Mouse (Mus musculus): ENCODE data around the gene Prep. TPM values are rescaled to one million over a fixed set of nuclear protein-coding genes. Genes with fewer than 3 reads are reported as not detected.
"Not testable (repeated sequence)": the region's sequence is repeated elsewhere in the genome, so short reads cannot be mapped to it uniquely, and the experiment has no call there.

Prep gene
- polyA plus RNA-seq, 1 experiment = 6.8 TPM

GRCm38 (mm10) chr10:45074543-45074942 is 7.5 kb downstream of the Prep start:
- WGBS = 89% methylated on average over 6 of the region's 6 CpGs
- DNase-seq (ENCODE audit: low read depth, low spot score) = no peak

- no peak for DNase-seq (ENCODE audit: low read depth, low spot score)
- WGBS = 77% methylated on average over 5 of the region's 5 CpGs
These were observed 8.6 kb downstream of the Prep start for GRCm38 (mm10) chr10:45075491-45076051.

DNA sequence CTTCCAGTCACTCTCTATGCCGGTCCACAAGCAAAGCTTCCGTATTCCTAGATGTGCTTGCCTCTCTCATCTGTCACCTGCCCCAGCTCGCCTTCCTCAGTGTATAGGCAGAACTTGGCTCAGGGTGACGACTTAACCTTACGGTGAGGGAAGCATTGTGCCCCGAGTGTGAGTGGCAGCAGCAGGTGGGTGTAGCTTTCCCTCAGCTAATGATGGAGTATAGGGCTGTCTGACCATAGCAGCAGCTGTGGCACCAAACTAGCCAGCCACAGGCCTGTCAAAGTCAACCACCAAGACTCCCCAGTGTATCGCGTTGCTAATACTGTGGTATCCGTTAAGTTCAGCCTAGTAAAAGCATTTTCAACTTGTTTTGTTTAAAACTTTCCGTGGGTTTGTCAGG is 9.6 kb downstream of the Prep start:
- 85% methylated on average over 10 of the region's 10 CpGs for WGBS
- DNase-seq (ENCODE audit: low read depth, low spot score) = no peak

- no peak for DNase-seq (ENCODE audit: low read depth, low spot score)
- WGBS = 85% methylated on average over 5 of the region's 5 CpGs
These were observed 10.3 kb downstream of the Prep start for GRCm38 (mm10) chr10:45077353-45077752.

DNA sequence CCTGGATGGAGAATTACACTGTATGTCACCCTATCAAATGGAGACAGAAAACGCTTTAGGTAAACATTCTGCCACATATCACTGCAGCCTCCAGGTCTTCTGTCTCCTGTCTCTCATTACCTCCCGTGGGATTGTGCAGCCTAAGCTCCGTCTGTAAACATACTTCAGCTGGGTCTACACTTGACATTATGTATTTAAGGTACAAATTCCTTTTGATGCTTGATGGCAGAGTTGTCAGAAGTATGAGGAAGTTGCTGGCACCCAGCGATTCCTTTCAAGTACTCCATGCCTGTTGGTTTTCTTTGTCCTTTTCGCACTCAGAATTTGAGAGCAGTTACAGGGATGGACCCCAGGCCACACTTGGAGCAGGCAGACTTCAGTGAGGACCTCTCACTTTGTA is 12.8 kb downstream of the Prep start:
- no peak for DNase-seq (ENCODE audit: low read depth, low spot score)
- WGBS = 54% methylated on average over 5 of the region's 5 CpGs

DNA sequence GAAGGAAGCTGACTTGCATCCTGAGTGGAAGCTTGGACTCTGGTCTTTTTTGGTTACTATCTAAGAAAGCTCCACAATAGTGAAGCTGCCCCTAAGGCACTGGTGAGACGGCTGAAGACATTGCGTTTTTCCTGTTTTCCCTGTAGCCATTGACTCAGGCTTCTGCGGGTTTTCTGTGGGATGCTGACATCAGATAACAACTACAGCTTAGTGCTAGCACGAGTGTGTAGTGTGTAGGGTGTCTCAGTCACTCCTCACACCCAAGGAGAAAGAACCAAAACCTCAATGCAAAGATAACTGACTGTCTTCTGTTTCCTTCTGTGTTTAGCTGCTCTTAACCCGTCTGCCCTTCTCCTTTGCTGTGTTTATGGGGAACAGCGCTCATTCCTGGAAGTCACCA is 13.5 kb downstream of the Prep start:
- no peak for DNase-seq (ENCODE audit: low read depth, low spot score)
- WGBS = 83% methylated on average over 6 of the region's 6 CpGs

- DNase-seq (ENCODE audit: low read depth, low spot score) = no peak
- 68% methylated on average over 2 of the region's 2 CpGs for WGBS
These were observed 15.7 kb downstream of the Prep start for GRCm38 (mm10) chr10:45082730-45083129.

DNA sequence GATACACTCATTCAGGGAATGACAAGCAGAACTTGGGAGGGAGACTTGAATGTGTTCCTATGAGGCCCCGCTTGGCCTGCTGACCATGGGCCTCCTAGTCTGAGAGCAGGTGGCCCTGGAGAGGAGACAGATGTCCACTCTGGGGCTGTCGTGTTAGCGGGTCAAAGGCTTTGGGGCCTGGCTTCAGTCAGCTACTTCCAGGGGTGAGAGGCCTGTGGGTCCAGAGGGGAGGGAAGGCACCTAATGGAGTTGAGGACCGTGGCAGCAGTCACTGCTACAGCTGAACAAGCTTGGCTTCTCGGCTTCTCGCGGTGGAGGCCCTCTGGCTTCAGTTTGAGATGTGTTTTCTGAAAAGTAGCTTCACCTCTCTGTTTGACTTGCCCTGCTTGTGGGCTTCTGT is 17.0 kb downstream of the Prep start:
- whole genome bisulfite sequencing = 83% methylated on average over 7 of the region's 7 CpGs
- DNase-seq (ENCODE audit: low read depth, low spot score) = not testable (repeated sequence)

DNA sequence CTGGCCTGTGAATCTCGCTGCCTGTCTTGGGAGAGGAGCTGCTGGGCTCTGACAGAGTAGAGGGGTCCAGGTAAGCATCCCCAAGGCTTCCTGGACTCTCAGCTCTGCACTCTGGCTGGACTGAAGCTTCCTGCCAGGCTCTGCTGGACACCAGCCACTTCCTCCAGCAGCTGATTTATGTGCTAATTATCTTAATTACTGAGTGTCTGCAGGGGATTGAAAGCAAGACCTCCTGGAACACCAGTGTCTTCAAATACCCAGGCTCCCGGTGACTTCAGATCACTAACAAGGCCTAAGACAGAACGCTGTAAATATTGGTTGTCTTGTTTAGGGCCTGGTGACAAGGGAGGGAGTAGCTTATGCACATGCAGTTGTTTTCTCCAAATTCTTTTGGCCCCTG is 17.5 kb downstream of the Prep start:
- DNase-seq (ENCODE audit: low read depth, low spot score) = no peak
- WGBS = 68% methylated on average over 3 of the region's 3 CpGs

DNA sequence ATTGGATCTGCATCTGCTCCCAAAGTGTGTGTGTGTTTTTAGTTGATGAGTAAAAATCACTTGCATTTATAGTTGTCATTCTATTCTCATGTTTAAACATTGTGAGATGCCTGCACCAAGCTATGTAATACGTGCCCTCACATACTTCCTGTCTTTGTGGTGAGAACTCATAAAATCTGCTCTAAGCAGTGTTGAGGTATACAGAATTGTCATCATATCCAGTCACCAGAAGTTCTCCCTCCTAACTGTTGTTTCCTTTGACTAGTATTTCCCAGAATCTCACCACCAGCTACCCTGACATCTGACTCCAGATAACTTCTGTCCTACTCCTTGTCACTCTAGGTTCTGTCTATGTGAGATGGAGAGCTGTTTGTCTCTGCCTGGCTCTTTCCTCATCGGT is 18.3 kb downstream of the Prep start:
- no peak for DNase-seq (ENCODE audit: low read depth, low spot score)
- WGBS = 70% methylated on average over 2 of the region's 2 CpGs

DNA sequence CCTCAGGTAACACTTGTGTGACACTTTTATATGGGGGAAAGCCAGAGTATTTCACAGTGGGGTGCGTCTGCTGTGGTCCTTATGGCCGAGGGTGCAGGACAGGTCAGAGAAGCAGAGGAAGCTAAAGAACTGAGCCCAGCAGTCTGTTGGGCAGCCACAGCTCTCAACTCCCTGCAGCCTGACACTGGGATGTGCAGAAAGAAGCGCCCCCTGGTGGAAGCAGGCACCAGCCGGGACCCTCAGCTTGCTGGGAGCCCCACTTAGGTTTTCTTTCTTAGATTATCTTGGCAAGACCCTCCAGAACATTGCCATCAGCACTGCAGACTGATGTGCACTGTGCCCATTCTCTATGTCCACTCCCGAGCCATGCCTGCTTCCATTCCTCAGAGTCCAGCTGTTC is 19.6 kb downstream of the Prep start:
- no peak for DNase-seq (ENCODE audit: low read depth, low spot score)

DNA sequence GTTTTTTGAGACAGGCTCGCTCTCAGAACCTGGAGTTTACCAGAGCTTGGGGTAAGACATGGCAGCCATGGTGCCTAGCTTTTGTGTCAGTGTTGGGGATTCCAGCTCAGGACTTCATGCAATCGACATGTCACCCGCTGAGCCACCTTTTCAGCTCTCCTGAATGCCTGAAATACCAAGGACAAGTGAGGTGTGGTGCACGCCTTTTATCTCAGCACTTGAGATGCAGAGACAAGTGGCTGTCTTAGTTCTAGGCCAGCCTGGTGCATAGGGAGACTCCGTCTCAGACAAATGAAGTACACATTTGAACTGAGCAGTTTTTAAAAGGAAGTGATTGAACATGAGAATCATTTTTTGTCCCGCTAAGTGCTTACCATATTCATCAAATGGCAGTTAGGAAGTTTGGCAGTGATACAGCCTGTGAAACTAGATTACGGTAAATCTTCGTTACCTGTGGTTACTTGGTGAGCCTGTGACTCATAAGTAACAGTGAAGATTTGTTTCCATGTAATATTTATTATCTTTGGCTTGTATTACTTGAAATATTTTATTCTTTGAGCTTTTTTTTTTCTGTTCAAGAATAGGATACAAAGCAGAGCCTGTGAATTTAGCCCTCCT is 24.6 kb downstream of the Prep start:
- WGBS = 81% methylated on average over 8 of the region's 8 CpGs
- no peak for DNase-seq (ENCODE audit: low read depth, low spot score)

More for the DNA sequence above, 19.6 kb downstream of the Prep start:
- 60% methylated on average over 5 of the region's 5 CpGs for WGBS

DNA sequence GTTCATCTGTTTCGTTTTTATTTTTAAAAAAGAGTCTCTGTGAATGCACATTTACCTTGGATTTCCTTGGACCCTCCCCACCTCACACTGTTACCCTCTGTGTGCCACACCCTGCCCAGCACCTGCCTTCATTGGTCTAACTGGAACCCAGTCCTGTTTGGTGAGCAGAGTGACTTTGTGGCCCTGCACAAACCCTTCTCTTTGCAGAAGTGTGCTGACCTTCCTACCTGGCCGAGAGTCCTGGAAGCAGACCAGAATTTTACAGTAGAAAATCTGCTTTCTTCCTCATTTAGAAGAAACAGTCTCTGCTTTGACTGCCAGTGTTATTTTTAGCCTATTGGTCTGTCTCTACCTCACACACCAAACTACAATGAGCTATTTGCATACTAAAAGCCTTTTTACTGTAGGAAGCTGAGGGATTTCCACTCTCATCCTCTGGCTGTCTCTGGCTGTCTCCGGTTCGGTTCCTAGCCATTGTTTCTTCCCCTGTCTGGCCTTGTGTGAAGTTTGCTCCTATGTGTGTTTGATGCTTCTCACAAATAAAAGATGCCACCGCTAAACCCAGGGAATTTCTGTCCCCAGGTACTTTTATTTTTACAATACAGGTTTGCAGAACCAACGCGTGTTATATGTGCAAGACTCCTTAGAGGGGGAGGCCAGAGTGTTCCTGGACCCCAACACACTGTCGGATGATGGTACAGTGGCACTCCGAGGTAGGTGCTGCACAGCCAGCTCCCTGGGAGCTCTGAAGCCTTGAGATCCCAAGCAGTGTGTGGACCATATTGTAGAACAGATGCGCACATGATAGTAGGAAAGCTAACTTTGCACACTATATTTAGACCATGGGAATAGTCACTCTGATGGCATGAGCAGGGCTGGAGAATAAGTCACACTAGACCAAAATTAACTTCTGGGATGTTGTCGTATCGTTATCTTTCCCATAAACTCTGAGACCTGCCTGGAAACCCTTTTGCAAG is 25.4 kb downstream of the Prep start:
- WGBS = 82% methylated on average over 12 of the region's 12 CpGs
- DNase-seq (ENCODE audit: low read depth, low spot score) = no peak

- WGBS = 97% methylated on average over 2 of the region's 2 CpGs
- no peak for DNase-seq (ENCODE audit: low read depth, low spot score)
These were observed 31.7 kb downstream of the Prep start for GRCm38 (mm10) chr10:45098751-45099150.

DNA sequence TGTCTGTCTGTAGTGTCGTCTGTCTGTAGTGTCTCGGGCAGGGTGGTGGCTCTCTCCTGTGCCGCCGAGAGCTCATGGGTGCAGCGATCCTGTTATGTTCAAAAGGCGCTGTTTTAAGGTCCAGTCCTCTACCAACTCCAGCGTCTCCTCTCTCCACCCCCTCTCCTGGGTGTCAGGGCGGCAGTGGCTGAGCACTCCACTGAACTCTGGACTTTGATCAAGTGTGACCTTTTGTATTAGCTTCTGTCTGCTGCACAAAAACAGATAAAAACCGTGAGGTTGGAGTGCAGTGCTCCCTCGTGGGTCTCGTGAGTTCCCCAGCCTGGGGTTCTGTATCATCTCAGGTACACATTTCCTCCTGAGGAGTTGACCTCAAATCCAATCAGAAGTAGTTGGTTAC is 33.5 kb downstream of the Prep start:
- no peak for DNase-seq (ENCODE audit: low read depth, low spot score)
- WGBS = 80% methylated on average over 11 of the region's 11 CpGs

DNA sequence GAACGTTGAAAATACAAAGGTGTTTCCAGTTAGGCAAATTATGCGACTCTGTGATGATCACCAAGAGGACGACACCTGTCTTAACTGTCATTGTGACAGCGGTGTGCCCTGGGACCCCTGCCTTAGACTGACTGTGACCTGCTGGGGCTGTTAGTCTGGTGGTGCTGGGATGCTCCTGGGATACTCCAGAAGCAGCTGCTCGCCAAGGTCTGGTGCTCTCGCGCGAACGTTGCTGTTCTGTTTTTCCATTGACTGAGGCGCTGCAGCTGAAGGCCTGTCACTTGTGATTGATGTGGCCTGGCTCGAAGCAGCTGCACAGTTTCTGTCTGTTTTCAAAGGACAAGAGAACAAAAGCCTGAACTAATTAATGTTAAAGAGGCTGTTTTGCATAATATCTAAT is 36.2 kb downstream of the Prep start:
- WGBS = 69% methylated on average over 11 of the region's 11 CpGs
- DNase-seq (ENCODE audit: low read depth, low spot score) = no peak

DNA sequence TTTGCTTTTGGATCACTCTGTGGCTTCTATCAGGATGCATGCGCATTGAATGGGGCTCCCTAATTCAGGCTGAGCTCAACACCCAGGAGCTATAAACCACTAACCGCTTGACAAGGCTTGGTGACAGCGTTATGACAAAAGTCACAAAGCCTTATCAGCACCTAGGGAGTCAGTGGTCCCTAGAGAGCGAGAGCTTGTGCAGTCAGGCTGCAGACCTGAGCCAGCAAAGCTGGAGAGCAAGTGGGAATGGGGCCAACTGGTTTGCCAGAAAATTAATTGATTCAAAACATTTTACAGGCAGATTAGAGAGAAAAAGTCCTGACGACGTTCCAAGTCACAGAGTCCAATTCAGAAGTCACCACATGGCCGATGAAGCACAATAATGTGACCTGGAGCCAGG is 37.1 kb downstream of the Prep start:
- 70% methylated on average over 7 of the region's 7 CpGs for WGBS

GRCm38 (mm10) chr10:45104535-45105079 is 37.6 kb downstream of the Prep start:
- 84% methylated on average over 4 of the region's 4 CpGs for WGBS
- DNase-seq (ENCODE audit: low read depth, low spot score) = no peak

More for the DNA sequence above, 37.1 kb downstream of the Prep start:
- DNase-seq (ENCODE audit: low read depth, low spot score) = no peak

GRCm38 (mm10) chr10:45106541-45106940 is 39.5 kb downstream of the Prep start:
- DNase-seq (ENCODE audit: low read depth, low spot score) = no peak
- 97% methylated on average over 4 of the region's 4 CpGs for WGBS

DNA sequence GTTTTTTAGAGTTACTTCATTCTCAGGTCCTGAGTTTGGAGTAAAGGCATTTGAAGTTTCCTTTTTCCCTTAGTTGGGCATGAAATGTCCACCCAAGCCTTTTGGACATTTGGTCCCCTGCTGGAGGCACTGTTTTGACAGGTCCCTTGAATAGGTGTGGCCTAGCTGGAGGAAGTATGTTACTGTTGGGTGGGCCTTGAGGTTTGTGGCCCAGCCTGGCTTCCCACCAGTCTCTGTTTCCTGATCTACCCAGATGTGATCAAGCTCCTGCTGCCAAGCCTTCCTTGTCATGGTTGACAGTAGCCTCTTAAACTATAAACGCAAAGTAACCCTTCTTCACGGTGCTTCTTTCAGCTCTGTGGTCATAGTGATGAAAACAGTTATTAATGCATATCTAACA is 40.3 kb downstream of the Prep start:
- no peak for DNase-seq (ENCODE audit: low read depth, low spot score)
- 78% methylated on average over 2 of the region's 2 CpGs for WGBS

All from large intestine, adult 2 months (tissue).